Mouse (Mus musculus) heart, embryonic 14.5 days (tissue): ENCODE data around the gene 1700017B05Rik. TPM values are rescaled to one million over a fixed set of nuclear protein-coding genes. Genes with fewer than 3 reads are reported as not detected.

ENCODE experiments used
- ATAC-seq: fragments of 200-750 bp; cut with Nextera tagmentation; 2 replicates; pipeline ENCODE4 v1.8.0; 2017; ENCODE audit warnings: low read depth, moderate TSS enrichment; ENCODE audit not compliant: insufficient number of reproducible peaks, insufficient read depth, low FRiP score
- H3K27ac ChIP-seq, 2 experiments: fragments of 200-500 bp in 1 of 2; fragments of 300-500 bp in 1 of 2; sonication (generic) in 1 of 2; replicated peaks in 1 of 2; 2 replicates each; pipeline ENCODE4 v1.5.1; 2012 to 2014; ENCODE audit warnings: low read depth in 2 of 2, low read length in 2 of 2, control low read depth in 1 of 2, mild to moderate bottlenecking in 1 of 2, mixed read lengths in 1 of 2; ENCODE audit not compliant: control insufficient read depth in 1 of 2, insufficient read depth in 1 of 2
- H3K27me3 ChIP-seq: fragments of 300-500 bp; sonication (generic); 2 replicates; pipeline ENCODE4 v1.6.1; 2014; ENCODE audit warnings: mild to moderate bottlenecking, low read length, control low read depth; ENCODE audit not compliant: control insufficient read depth, insufficient read depth
- H3K36me3 ChIP-seq: fragments of 300-500 bp; sonication (generic); 2 replicates; pipeline ENCODE4 v1.6.1; 2014; ENCODE audit warnings: mild to moderate bottlenecking, control low read depth, low read length, mixed read lengths; ENCODE audit not compliant: control insufficient read depth, insufficient read depth
- H3K4me1 ChIP-seq, 2 experiments: fragments of 200-500 bp in 1 of 2; fragments of 300-500 bp in 1 of 2; sonication (generic) in 1 of 2; 2 replicates each; pipeline ENCODE4 v1.6.1; 2012 to 2014; ENCODE audit warnings: low read length in 2 of 2, control low read depth in 1 of 2, mixed read lengths in 1 of 2; ENCODE audit not compliant: control insufficient read depth in 2 of 2, insufficient read depth in 2 of 2
- H3K4me2 ChIP-seq: fragments of 300-500 bp; sonication (generic); 2 replicates; pipeline ENCODE4 v1.6.1; 2014; ENCODE audit warnings: mild to moderate bottlenecking, low read length
- H3K4me3 ChIP-seq, 2 experiments: fragments of 200-500 bp in 1 of 2; fragments of 300-500 bp in 1 of 2; sonication (generic) in 1 of 2; 2 replicates each; pipeline ENCODE4 v1.5.1; 2012 to 2014; ENCODE audit warnings: low read length in 2 of 2, mild to moderate bottlenecking in 2 of 2, control low read depth in 1 of 2, low read depth in 1 of 2, moderate library complexity in 1 of 2; ENCODE audit not compliant: control insufficient read depth in 1 of 2, insufficient read depth in 1 of 2
- H3K9ac ChIP-seq: fragments of 300-500 bp; sonication (generic); 2 replicates; pipeline ENCODE4 v1.6.1; 2014; ENCODE audit warnings: mild to moderate bottlenecking, low read length
- H3K9me3 ChIP-seq: fragments of 300-500 bp; sonication (generic); 2 replicates; pipeline ENCODE4 v1.6.1; 2016; ENCODE audit warnings: low read length, control low read depth; ENCODE audit not compliant: control insufficient read depth
- WGBS: fragments of 180-500 bp; shearing (Covaris S2); extraction: QIAGEN DNeasy Blood & Tissue Kit; methylation state at CpG from one replicate; pipeline ENCODE4 v1.1.7; 2014; 5-methylcytosine and 5-hydroxymethylcytosine counted together
- polyA plus RNA-seq: library from polyadenylated mRNA; unstranded; fragments of >200 nt; fragmentation: Nextera tagmentation; extraction: Ambion mirVana; gene quantifications from 2 replicates; pipeline ENCODE4 v1.2.1, GENCODE M21; 2014

1700017B05Rik gene
- polyA plus RNA-seq, 1 experiment from 2014 or later, result 10.6 TPM

DNA sequence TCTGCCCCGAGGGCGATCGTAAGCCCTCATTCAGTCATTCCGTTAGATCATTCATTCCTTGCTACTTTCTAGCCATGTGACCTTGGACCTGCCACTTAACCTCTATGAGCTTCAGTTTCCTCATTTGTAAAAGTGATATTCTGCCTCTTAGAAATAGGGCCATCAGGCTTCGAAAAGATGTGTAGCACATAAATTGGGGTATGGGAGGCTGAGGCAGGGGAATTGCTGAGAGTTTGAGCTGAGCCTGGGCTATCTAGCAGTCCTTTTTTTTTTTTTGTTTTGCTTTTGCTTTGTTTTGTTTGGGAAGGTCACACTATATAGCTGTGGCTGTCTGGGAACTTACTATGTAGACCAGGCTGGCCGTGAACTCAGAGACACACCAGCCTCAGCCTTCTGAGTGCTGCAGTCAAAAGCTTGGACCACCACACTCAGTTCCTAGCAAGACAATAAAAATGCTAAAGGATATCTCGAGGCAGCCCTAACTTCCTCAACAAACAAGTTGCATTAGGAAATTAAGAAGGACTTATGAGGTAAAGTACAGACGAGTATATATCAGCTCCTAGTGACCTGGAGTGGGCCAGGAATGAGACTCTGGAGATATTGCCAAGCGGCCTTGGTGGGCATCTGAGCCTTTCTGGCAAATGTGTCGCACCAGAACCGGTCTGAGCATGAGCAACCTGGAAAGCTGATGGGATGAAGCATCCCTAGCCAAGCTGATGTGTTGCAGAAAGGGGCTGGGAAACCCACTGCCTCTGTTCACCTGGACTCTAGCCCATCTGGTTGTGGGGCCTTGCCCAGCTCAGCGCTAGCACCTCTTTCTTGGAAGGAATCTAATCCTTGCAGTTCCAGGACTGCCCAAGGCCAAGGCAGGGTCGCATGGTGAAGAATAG, 628 bp upstream of the 1700017B05Rik start:
- Histone ChIP-seq H3K27me3 (no peaks in the 10 kb centered on the region), H3K4me2 (peak overlapping the region; percentile 99), H3K9ac (peak overlapping the region; percentile 82), H3K9me3 (no peaks in the 10 kb centered on the region), H3K36me3 (peaks cover 9% of the 10 kb centered on the region), H3K4me1 (peaks cover 22 to 39% of the 10 kb centered on the region in 2 experiments), H3K4me3 (peak overlapping the region; percentile 81 to 96), H3K27ac (peak overlapping the region; percentile 54 to 78; a peak in 2 of 4 replicates)
- WGBS, result 51% methylated on average over 13 of the region's 13 CpGs
- no peak for ATAC-seq

DNA sequence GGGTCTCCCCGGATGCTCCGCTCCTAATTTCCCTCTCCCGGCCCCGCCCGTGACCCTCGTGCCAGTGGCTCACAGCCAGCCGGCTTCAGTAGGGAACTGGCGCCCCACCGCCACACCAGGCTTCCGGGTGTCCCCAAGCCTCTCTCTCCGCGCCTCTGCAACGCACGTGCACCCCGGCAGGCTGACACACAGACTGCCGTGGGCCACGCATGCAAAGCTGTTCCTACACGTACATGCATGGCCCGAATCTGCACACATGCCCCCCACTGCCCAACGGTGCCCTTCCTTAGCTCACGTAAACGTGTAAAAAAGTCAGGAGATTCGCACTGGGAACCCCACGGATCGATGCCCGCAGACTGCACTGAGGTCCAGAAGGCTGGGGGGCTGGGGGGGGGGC, 898 bp downstream of the 1700017B05Rik start:
- no peaks in the 10 kb centered on the region for H3K27me3 ChIP-seq
- ATAC-seq, result 0 out of 2 replicates have a peak, but pooled peaks have one; percentile 19
- peaks cover 19 to 32% of the 10 kb centered on the region in 2 experiments for H3K4me1 ChIP-seq
- under 1% methylated on average over 26 of the region's 26 CpGs for WGBS
- H3K4me2 ChIP-seq, result peak overlapping the region; percentile 99
- H3K36me3 ChIP-seq, result peaks cover 25% of the 10 kb centered on the region
- no peaks in the 10 kb centered on the region for H3K9me3 ChIP-seq
- H3K27ac ChIP-seq, result peak overlapping the region in 1 of 2 experiments; percentile 78; a peak in 2 of 4 replicates
- peak overlapping the region; percentile 81 to 96 for H3K4me3 ChIP-seq
- H3K9ac ChIP-seq, result peak overlapping the region; percentile 82

GRCm38 (mm10) chr9:57260940-57261339, 1.5 kb downstream of the 1700017B05Rik start:
- no peak overlapping the region for H3K27ac ChIP-seq
- H3K36me3 ChIP-seq, result peaks cover 30% of the 10 kb centered on the region
- H3K4me1 ChIP-seq, result peaks cover 18 to 32% of the 10 kb centered on the region in 2 experiments
- H3K9ac ChIP-seq, result peak overlapping the region; percentile 82
- no peak for ATAC-seq
- no peaks in the 10 kb centered on the region for H3K9me3 ChIP-seq
- H3K4me2 ChIP-seq, result peak overlapping the region; percentile 99
- WGBS, result 25% methylated on average over 12 of the region's 12 CpGs
- H3K27me3 ChIP-seq, result no peaks in the 10 kb centered on the region
- peak overlapping the region; percentile 81 to 96 for H3K4me3 ChIP-seq

DNA sequence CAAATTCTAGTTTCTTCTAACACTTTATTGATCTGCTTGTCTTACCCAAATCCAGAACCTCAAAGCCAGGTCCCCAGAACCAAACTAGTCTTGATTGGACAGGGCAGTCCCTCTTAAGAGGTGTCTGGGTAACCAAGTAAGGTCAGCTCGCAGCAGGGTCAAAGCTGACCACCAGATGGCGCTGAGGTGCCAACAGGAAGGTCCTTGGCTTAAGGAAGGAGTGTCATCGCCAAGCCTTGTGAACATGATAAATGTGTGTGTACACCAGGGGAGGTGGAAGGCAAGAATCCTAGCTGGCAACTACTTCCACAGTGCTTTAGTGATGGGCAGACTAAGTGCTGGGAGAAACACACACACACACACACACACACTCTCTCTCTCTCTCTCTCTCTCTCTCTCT, 2.7 kb downstream of the 1700017B05Rik start:
- Histone ChIP-seq H3K9ac (no peak overlapping the region), H3K36me3 (peaks cover 41% of the 10 kb centered on the region), H3K27me3 (no peaks in the 10 kb centered on the region), H3K9me3 (no peaks in the 10 kb centered on the region), H3K27ac (no peak overlapping the region), H3K4me3 (no peak overlapping the region), H3K4me1 (peaks cover 7 to 28% of the 10 kb centered on the region in 2 experiments), H3K4me2 (peak overlapping the region; percentile 99; the same call in 1 of the 2 replicates)
- ATAC-seq, result no peak
- WGBS, result 3% methylated on average over 3 of the region's 3 CpGs

DNA sequence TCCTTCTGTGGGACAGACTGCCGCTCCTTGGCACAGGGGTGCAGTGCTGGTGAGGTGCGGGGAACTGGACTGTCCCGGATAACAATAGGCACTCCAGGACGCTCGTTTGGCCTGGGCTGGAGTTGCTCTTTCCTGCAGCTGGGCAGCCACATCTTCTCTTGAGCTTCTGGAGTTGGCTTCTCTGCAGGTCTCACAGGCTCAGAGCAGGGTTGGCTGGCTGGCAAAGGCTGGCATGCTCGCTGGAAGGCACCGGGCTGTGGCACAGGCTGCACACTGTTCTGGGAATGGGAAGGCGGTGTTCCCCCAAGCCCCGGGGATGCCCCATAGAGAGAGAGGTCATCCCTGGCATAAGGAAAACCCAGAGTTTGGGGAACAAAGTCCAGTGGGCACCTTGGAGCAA, 4.8 kb downstream of the 1700017B05Rik start:
- 91% methylated on average over 9 of the region's 9 CpGs for WGBS
- H3K27me3 ChIP-seq, result no peaks in the 10 kb centered on the region
- H3K9me3 ChIP-seq, result no peaks in the 10 kb centered on the region
- H3K27ac ChIP-seq, result no peak overlapping the region
- peaks cover 7 to 23% of the 10 kb centered on the region in 2 experiments; a peak in 3 of 4 replicates for H3K4me1 ChIP-seq
- H3K9ac ChIP-seq, result no peak overlapping the region
- H3K4me3 ChIP-seq, result no peak overlapping the region
- no peak overlapping the region for H3K4me2 ChIP-seq
- ATAC-seq, result no peak
- H3K36me3 ChIP-seq, result peaks cover 62% of the 10 kb centered on the region

DNA sequence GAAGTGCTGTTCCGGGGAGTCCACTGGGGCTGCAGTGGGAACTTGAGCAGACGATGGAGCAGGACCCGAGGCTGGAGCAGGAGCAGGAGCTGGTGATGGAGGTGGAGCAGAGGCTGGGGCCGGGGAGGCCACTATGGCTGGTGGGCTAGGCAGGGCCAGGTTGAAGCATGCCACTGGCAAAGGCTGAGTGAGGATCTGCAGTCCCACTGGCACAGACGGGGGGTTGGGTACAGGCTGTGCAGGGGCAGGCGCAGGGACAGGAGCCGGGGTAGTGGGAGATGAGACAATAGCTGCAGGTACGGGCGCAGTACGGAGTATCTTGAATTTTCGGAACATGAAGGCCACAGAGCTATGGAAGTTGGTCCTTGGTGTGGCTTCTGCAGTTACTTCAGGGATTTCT, 5.6 kb downstream of the 1700017B05Rik start:
- Histone ChIP-seq H3K27me3 (no peaks in the 10 kb centered on the region), H3K9ac (no peak overlapping the region), H3K9me3 (no peaks in the 10 kb centered on the region), H3K4me2 (no peak overlapping the region), H3K4me1 (peaks cover 7 to 23% of the 10 kb centered on the region in 2 experiments; a peak in 3 of 4 replicates), H3K27ac (no peak overlapping the region), H3K4me3 (no peak overlapping the region), H3K36me3 (peaks cover 69% of the 10 kb centered on the region)
- 88% methylated on average over 11 of the region's 11 CpGs for WGBS
- no peak for ATAC-seq

DNA sequence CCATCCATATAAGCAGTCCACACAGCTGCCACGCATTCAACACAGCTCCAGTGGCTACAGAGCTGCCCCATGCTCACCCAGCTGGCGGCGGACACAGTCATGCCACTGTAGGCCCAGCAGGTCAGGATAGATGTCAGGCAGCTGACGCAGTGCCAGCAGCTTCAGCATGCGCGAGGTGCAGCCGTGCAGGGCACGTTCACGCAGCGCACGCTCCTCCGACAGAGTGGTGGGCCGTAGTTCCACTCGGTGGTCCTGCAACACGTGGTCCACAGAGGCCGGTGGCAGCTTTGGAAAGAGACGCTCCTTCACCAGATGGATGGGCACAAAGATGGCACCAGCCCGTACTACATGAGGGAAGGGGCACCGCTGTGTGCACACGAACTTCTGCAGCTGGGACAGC, 6.1 kb downstream of the 1700017B05Rik start:
- H3K27me3 ChIP-seq, result no peaks in the 10 kb centered on the region
- H3K4me3 ChIP-seq, result no peak overlapping the region
- WGBS, result 94% methylated on average over 20 of the region's 20 CpGs
- H3K36me3 ChIP-seq, result peaks cover 75% of the 10 kb centered on the region
- no peak overlapping the region for H3K9ac ChIP-seq
- H3K4me2 ChIP-seq, result no peak overlapping the region
- no peaks in the 10 kb centered on the region for H3K9me3 ChIP-seq
- H3K4me1 ChIP-seq, result peaks cover 6 to 22% of the 10 kb centered on the region in 2 experiments; a peak in 3 of 4 replicates
- ATAC-seq, result no peak
- H3K27ac ChIP-seq, result no peak overlapping the region
